In genomic region chr11:118411271-118411670, GRCm38 (mm10) we compare ENCODE assay signal across 29 mouse cellular contexts. TPM values are rescaled to one million over a fixed set of nuclear protein-coding genes. Genes with fewer than 3 reads are reported as not detected.
DNase-seq lines count a peak whose midpoint lies in the region; ATAC-seq and TF ChIP-seq lines count a peak whose summit lies in the region.
"Had no signal": no experiment of that assay in that cellular context is flagged by ENCODE, and none has a peak within 500 bp of the region (broad histone marks: within the 10 kb centered on the region; RNA-seq: fewer than 3 reads in every experiment).

No protein-coding gene starts in this region.

- H3K27ac ChIP-seq in liver, embryonic 14.5 days: no peak overlapping the region
- H3K27ac ChIP-seq in liver, embryonic 12.5 days: no peak overlapping the region
- peak overlapping the region; percentile 26; the same call in 1 of the 2 replicates for H3K27ac ChIP-seq in stomach, embryonic 16.5 days (ENCODE audit: low read length)
- H3K27ac ChIP-seq in layer of hippocampus, adult 2 months: no peak overlapping the region
- H3K27ac ChIP-seq: embryonic facial prominence, embryonic 13.5 days; hindbrain, embryonic 10.5 days; hindbrain, postnatal 0 days; limb, embryonic 12.5 days; midbrain, embryonic 13.5 days; neural tube, embryonic 12.5 days had no signal

- peaks cover 2% of the 10 kb centered on the region; the same call in 1 of the 2 replicates for H3K36me3 ChIP-seq in liver, embryonic 14.5 days (replicated peaks; ENCODE audit: control insufficient read depth, insufficient read depth, low read depth)
- H3K36me3 ChIP-seq in liver, embryonic 12.5 days: peaks cover 90% of the 10 kb centered on the region
- H3K36me3 ChIP-seq in stomach, embryonic 16.5 days (ENCODE audit: control insufficient read depth, insufficient read depth, low read length): peaks cover 12% of the 10 kb centered on the region

- no peaks in the 10 kb centered on the region for H3K9me3 ChIP-seq in liver, embryonic 14.5 days (ENCODE audit: control insufficient read depth, low read length)
- no peaks in the 10 kb centered on the region for H3K9me3 ChIP-seq in liver, embryonic 12.5 days (replicated peaks)
- H3K9me3 ChIP-seq in stomach, embryonic 16.5 days (replicated peaks; ENCODE audit: control insufficient read depth, low read length): no peaks in the 10 kb centered on the region
- H3K9me3 ChIP-seq: embryonic facial prominence, embryonic 13.5 days; heart, embryonic 12.5 days; hindbrain, embryonic 10.5 days; limb, embryonic 12.5 days; megakaryocyte, embryonic 14.5 days; midbrain, embryonic 13.5 days; neural tube, embryonic 12.5 days had no signal

- no peak overlapping the region for H3K4me3 ChIP-seq in liver, embryonic 14.5 days (ENCODE audit: insufficient read depth in 1 of 2, low read depth in 2 of 2, low read length in 2 of 2)
- H3K4me3 ChIP-seq in liver, embryonic 12.5 days: no peak overlapping the region
- no peak overlapping the region for H3K4me3 ChIP-seq in stomach, embryonic 16.5 days (replicated peaks; ENCODE audit: low read length)
- no peak overlapping the region for H3K4me3 ChIP-seq in layer of hippocampus, adult 2 months
- H3K4me3 ChIP-seq: embryonic facial prominence, embryonic 13.5 days; erythroblast, embryonic 14.5 days; heart, embryonic 12.5 days; hindbrain, embryonic 10.5 days; limb, embryonic 12.5 days; megakaryocyte, embryonic 14.5 days; midbrain, embryonic 13.5 days; neural tube, embryonic 12.5 days had no signal

- H3K27me3 ChIP-seq in liver, embryonic 14.5 days (ENCODE audit: control insufficient read depth, insufficient read depth, low read length): no peaks in the 10 kb centered on the region
- H3K27me3 ChIP-seq in liver, embryonic 12.5 days (replicated peaks): no peaks in the 10 kb centered on the region
- no peaks in the 10 kb centered on the region for H3K27me3 ChIP-seq in stomach, embryonic 16.5 days (ENCODE audit: control insufficient read depth, insufficient read depth, low read length)
- H3K27me3 ChIP-seq: embryonic facial prominence, embryonic 13.5 days; heart, embryonic 12.5 days; limb, embryonic 12.5 days; megakaryocyte, embryonic 14.5 days; midbrain, embryonic 13.5 days; neural tube, embryonic 12.5 days had no signal

- 90% methylated on average over 8 of the region's 8 CpGs for WGBS in liver, embryonic 14.5 days (ENCODE audit: insufficient replicate concordance)
- 93% methylated on average over 8 of the region's 8 CpGs for WGBS in liver, embryonic 12.5 days (ENCODE audit: insufficient replicate concordance)
- 93% methylated on average over 8 of the region's 8 CpGs for WGBS in stomach, embryonic 16.5 days

- no peak for TF ChIP-seq EP300 in liver, embryonic 14.5 days (IDR thresholded peaks at IDR 0.05; ENCODE audit: low read depth)

- no peak overlapping the region for H3K4me2 ChIP-seq in liver, embryonic 14.5 days (ENCODE audit: low read depth)
- H3K4me2 ChIP-seq in liver, embryonic 12.5 days: no peak overlapping the region
- H3K4me2 ChIP-seq in stomach, embryonic 16.5 days (ENCODE audit: low read depth, low read length): no peak overlapping the region
- H3K4me2 ChIP-seq: embryonic facial prominence, embryonic 13.5 days; heart, embryonic 12.5 days; limb, embryonic 12.5 days; liver, embryonic 11.5 days; lung, embryonic 14.5 days; midbrain, embryonic 13.5 days; neural tube, embryonic 12.5 days had no signal

- no peak overlapping the region for H3K9ac ChIP-seq in liver, embryonic 14.5 days (replicated peaks)
- no peak overlapping the region for H3K9ac ChIP-seq in liver, embryonic 12.5 days
- H3K9ac ChIP-seq in stomach, embryonic 16.5 days (ENCODE audit: low read length): no peak overlapping the region
- H3K9ac ChIP-seq: heart, embryonic 12.5 days; limb, embryonic 12.5 days; lung, embryonic 14.5 days; midbrain, embryonic 13.5 days; neural tube, embryonic 12.5 days had no signal

- no peak for DNase-seq in liver, embryonic 14.5 days (ENCODE audit: low read depth in 3 of 3, low spot score in 3 of 3)
- peak; percentile 52 to 67 for DNase-seq in kidney, adult 8-10 months
- DNase-seq in kidney, postnatal 10 days: peak; percentile 68
- no peak for DNase-seq in layer of hippocampus, adult 2 months (ENCODE audit: low spot score in 2 of 2)
- no peak for DNase-seq in c-Kit-positive CD71-positive TER-119-positive erythroid progenitor cells, embryonic 14.5 days (ENCODE audit: low spot score)
- no peak for DNase-seq in thymus, postnatal 10 days (ENCODE audit: low spot score in 2 of 2)
- DNase-seq: adrenal gland, postnatal 36 days; cerebellum, adult 11 months; cerebellum, postnatal 14 days; embryo, embryonic 11 days; heart, postnatal 10 days; lung, embryonic 14.5 days; right cerebral cortex, postnatal 14 days; spleen, adult 18-20 months; thymus, adult 18-20 months; thymus, postnatal 4 days had no signal

- ATAC-seq in liver, embryonic 14.5 days (ENCODE audit: insufficient read depth): no peak
- ATAC-seq in liver, embryonic 12.5 days: no peak
- ATAC-seq in stomach, embryonic 16.5 days (ENCODE audit: insufficient read depth, low FRiP score): no peak
- ATAC-seq: forebrain, embryonic 14.5 days; hindbrain, postnatal 0 days; midbrain, embryonic 13.5 days had no signal

- 0 out of 2 replicates have a peak, but pooled peaks have one; percentile 1 for TF ChIP-seq CTCF in liver, embryonic 14.5 days (IDR thresholded peaks at IDR 0.05; ENCODE audit: low read depth)
- no peak for TF ChIP-seq CTCF in layer of hippocampus, adult 2 months (conservative IDR thresholded peaks at IDR 0.05)

- no peaks in the 10 kb centered on the region for H3K4me1 ChIP-seq in liver, embryonic 14.5 days (replicated peaks; ENCODE audit: control insufficient read depth in 2 of 2, insufficient read depth in 2 of 2, low read length in 1 of 2)
- H3K4me1 ChIP-seq in liver, embryonic 12.5 days: peaks cover 6% of the 10 kb centered on the region; the same call in 1 of the 2 replicates
- H3K4me1 ChIP-seq in stomach, embryonic 16.5 days (ENCODE audit: control insufficient read depth, insufficient read depth, low read length): peaks cover under 1% of the 10 kb centered on the region; the same call in 1 of the 2 replicates
- H3K4me1 ChIP-seq: limb, embryonic 12.5 days; neural tube, embryonic 12.5 days had no signal

RNA-seq across cellular contexts. Expression of gene Cant1, which starts 7.6 kb away (rescaled TPM):
- 7.8 and 8.3 TPM in 2 replicates for polyA plus RNA-seq in liver, embryonic 14.5 days (2012; rRNA removed)
- polyA plus RNA-seq in liver, embryonic 14.5 days (2014; fragmentation: Nextera tagmentation; extraction: Ambion mirVana): 6.0 and 7.4 TPM in 2 replicates
- polyA plus RNA-seq in liver, embryonic 12.5 days (2016; fragmentation: Nextera tagmentation; extraction: Ambion mirVana): 14.5 and 14.9 TPM in 2 replicates
- polyA plus RNA-seq in stomach, embryonic 16.5 days (2015; fragmentation: Nextera tagmentation; extraction: Ambion mirVana): 22.5 and 24.3 TPM in 2 replicates
- 10 to 100 TPM; 38.0 to 40.5 TPM for total RNA-seq in layer of hippocampus, adult 2 months (2021)

RNA-seq across cellular contexts. Expression of gene Lgals3bp, which starts 9.4 kb away (rescaled TPM):
- 36.6 and 43.8 TPM in 2 replicates for polyA plus RNA-seq in liver, embryonic 14.5 days (2012; rRNA removed)
- polyA plus RNA-seq in liver, embryonic 14.5 days (2014; fragmentation: Nextera tagmentation; extraction: Ambion mirVana): 30.1 and 32.6 TPM in 2 replicates
- polyA plus RNA-seq in liver, embryonic 12.5 days (2016; fragmentation: Nextera tagmentation; extraction: Ambion mirVana): 22.7 TPM in 2 replicates
- 59.8 and 75.8 TPM in 2 replicates for polyA plus RNA-seq in stomach, embryonic 16.5 days (2015; fragmentation: Nextera tagmentation; extraction: Ambion mirVana)
- total RNA-seq in layer of hippocampus, adult 2 months (2021): 10 to 100 TPM; 17.8 to 18.3 TPM

RNA-seq across cellular contexts. Expression of gene C1qtnf1, which starts 16.7 kb away (rescaled TPM):
- polyA plus RNA-seq in liver, embryonic 14.5 days (2012; rRNA removed): 0.93 and 1.1 TPM in 2 replicates
- polyA plus RNA-seq in liver, embryonic 14.5 days (2014; fragmentation: Nextera tagmentation; extraction: Ambion mirVana): 0.90 and 1.4 TPM in 2 replicates
- 1.8 and 2.2 TPM in 2 replicates for polyA plus RNA-seq in liver, embryonic 12.5 days (2016; fragmentation: Nextera tagmentation; extraction: Ambion mirVana)
- 9.5 and 10.4 TPM in 2 replicates for polyA plus RNA-seq in stomach, embryonic 16.5 days (2015; fragmentation: Nextera tagmentation; extraction: Ambion mirVana)
- total RNA-seq in layer of hippocampus, adult 2 months (2021): 1 to 10 TPM; 3.0 to 3.9 TPM
- polyA plus RNA-seq: erythroblast, embryonic 14.5 days had no signal

RNA-seq across cellular contexts. Expression of gene Timp2, which starts 55.7 kb away (rescaled TPM):
- polyA plus RNA-seq in liver, embryonic 14.5 days (2012; rRNA removed): 1.9 and 3.2 TPM in 2 replicates
- polyA plus RNA-seq in liver, embryonic 14.5 days (2014; fragmentation: Nextera tagmentation; extraction: Ambion mirVana): 4.6 and 5.7 TPM in 2 replicates
- polyA plus RNA-seq in liver, embryonic 12.5 days (2016; fragmentation: Nextera tagmentation; extraction: Ambion mirVana): 8.7 and 9.9 TPM in 2 replicates
- 66.5 and 66.7 TPM in 2 replicates for polyA plus RNA-seq in stomach, embryonic 16.5 days (2015; fragmentation: Nextera tagmentation; extraction: Ambion mirVana)
- 100 to 1,000 TPM; 168 to 196 TPM for total RNA-seq in layer of hippocampus, adult 2 months (2021)

Comparison
In these comparisons a context has a peak if more than half of its experiments do, and no peak if none do; other contexts are left out.
1. DNase-seq: peak in kidney, adult 8-10 months (2 of 2) and kidney, postnatal 10 days (single experiment); none in liver, embryonic 14.5 days (0 of 3), layer of hippocampus, adult 2 months (0 of 2), c-Kit-positive CD71-positive TER-119-positive erythroid progenitor cells, embryonic 14.5 days (single experiment) and thymus, postnatal 10 days (0 of 2).